Mouse (Mus musculus) thymus, adult 2 months (tissue): Measurements from ENCODE around the gene Pkp1.

Experiments
- CTCF ChIP-seq: fragments of 200-500 bp; IDR thresholded peaks from 2 replicates; pipeline ENCODE4 v1.5.1; 2012; ENCODE audit warnings: mild to moderate bottlenecking, control low read depth, low read length, moderate library complexity, borderline replicate concordance; ENCODE audit not compliant: control insufficient read depth, poor library complexity, insufficient read depth; ENCODE audit errors: extremely low read depth
- POLR2A ChIP-seq: fragments of 200-500 bp; IDR thresholded peaks from 2 replicates; pipeline ENCODE4 v1.6.1; 2012; ENCODE audit warnings: mild to moderate bottlenecking, low read length, control low read depth, moderate library complexity; ENCODE audit not compliant: control insufficient read depth, poor library complexity, insufficient read depth; ENCODE audit errors: extremely low read depth

DNA sequence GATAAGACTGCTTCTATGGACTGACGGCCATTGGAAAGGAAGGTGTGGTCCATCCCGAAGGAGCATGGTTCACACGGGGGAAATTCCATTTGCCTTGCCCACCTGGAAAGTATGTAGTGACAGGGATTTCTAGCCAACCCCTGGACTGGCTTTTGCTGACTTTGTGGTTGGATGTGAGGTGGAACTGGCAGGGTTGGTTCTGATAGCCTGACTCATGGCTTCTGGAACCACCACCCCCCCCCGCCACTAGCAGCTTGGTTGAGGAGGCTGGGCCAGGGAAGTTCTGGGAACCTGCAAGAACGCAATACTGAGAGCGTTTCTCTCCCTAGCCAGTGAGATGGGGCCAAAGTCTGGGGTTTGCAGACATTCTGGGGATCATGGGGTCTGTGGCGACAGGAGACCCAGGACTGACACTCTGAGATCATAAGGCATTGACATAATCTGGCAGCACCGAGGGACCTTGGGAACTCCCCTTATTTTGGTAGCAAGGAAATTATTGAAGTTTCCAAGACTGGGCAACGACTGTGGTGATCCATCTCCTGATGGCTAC lies 55.1 kb downstream of the Pkp1 start:
- TF ChIP-seq CTCF (no peak), POLR2A (no peak)
